Mouse (Mus musculus): ENCODE data around the gene Ankrd28.

The Ankrd28 gene

GRCm38 (mm10) chr14:31793979-31794775 is 36.3 kb downstream of the Ankrd28 start:
- peak; percentile 34 for DNase-seq (ENCODE audit: low read depth, low spot score)

DNA sequence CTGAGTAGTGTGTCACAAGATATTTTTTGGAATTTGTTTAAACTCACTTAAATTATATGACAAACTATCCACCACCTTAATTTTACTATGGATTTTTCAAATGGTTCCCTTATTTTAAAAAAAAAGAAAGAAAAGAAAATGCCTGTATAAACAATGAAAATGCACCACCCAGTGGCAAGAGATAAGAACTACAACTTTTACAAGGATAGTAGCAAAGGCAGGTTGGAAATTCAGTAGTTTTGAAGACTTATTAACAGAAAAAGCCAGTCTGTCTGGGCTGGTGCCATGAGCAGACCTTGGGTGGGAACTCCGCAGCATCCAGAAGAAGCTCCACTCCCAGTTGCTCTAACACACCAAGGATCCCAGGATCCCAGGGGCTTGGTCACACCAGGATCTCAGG is 39.7 kb downstream of the Ankrd28 start:
- DNase-seq (ENCODE audit: low read depth, low spot score): peak; percentile 43

- no peak for DNase-seq (ENCODE audit: low read depth, low spot score)
Measured at GRCm38 (mm10) chr14:31786906-31787305, 43.5 kb downstream of the Ankrd28 start.

- DNase-seq (ENCODE audit: low read depth, low spot score): no peak
Measured at GRCm38 (mm10) chr14:31785681-31786080, 44.8 kb downstream of the Ankrd28 start.

DNA sequence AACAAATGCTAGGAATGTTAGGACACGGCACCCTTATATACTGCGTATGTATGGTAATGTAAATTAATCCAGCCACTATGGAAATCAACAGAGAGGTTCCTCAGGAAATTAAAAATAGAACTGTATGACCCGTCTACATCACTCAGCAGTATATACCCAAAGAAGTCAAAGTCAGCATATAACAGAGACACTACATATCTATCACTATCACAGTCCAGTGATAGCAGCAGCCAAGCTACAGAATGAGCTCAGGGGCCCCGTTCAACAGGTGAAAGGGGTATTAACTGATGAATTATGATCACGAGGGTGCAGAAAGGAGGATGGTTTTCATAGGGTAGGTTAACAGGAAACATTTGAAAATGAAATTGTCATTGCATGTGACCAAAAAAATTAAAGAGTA is 45.5 kb downstream of the Ankrd28 start:
- DNase-seq (ENCODE audit: low read depth, low spot score): no peak

- peak; percentile 58 for DNase-seq (ENCODE audit: low read depth, low spot score)
Measured at GRCm38 (mm10) chr14:31781309-31782049, 49.0 kb downstream of the Ankrd28 start.

GRCm38 (mm10) chr14:31780412-31781233 is 49.8 kb downstream of the Ankrd28 start:
- DNase-seq (ENCODE audit: low read depth, low spot score): peak; percentile 7

DNA sequence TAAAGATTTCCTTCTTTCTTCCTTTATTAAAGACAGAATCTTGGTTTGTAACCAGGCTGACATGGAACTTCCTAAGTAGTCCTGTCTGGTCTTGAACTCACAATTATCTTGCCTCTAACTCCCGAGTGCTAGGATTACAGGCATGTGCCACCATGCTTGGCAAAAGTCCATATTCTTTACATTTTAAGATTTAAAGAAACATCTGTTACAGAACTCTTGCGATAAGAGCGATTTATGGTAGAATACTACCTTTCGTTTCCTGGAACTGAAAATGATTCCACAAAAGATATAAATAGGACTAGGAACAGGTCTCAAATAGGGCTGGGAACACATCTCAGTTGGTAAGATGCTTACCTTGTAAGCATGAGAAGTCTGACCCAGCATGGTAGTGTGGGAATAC is 56.9 kb downstream of the Ankrd28 start:
- DNase-seq (ENCODE audit: low read depth, low spot score): no peak

DNA sequence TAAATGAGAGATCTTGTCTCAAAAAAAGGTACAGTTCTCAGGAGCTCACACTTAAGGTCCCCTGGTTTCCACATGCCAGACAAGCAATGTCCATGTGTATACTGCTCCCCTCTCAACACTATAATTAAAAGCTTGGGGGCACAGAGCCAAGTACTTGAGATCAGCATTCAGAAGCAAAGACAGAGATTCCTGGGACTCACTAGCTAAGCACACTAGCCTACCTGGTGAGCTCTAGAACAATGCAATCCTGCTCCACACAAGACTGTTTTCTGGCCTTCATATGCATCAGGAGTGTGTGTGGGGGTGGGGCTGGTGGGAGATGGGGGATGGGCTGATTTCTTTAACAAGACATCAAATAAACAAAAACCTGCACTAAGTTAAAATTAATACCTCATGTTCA is 58.2 kb downstream of the Ankrd28 start:
- no peak for DNase-seq (ENCODE audit: low read depth, low spot score)

- DNase-seq (ENCODE audit: low read depth, low spot score): no peak
Measured at GRCm38 (mm10) chr14:31768531-31768930, 61.9 kb downstream of the Ankrd28 start.

GRCm38 (mm10) chr14:31764083-31764482 is 66.4 kb downstream of the Ankrd28 start:
- DNase-seq (ENCODE audit: low read depth, low spot score): no peak

DNA sequence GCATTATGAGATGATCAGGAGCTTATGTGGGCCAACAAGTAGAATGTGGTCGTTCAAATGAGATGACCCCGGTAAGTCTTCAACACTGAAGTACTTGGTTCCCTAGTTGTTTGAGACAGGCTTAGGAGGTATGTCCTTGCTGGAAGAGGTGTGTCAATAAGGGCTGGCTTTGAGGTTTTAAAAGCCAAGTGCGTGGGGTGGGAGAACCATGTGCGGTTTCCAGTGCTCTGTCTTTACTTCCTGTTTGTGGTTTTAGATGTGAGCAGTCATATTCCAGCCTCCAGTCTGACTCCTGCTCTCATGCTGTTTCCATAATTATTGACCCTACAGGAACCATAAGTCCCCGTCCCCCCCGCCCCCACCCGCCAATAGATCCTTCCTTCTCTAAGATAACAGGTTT is 68.7 kb downstream of the Ankrd28 start:
- DNase-seq (ENCODE audit: low read depth, low spot score): peak; percentile 64

DNA sequence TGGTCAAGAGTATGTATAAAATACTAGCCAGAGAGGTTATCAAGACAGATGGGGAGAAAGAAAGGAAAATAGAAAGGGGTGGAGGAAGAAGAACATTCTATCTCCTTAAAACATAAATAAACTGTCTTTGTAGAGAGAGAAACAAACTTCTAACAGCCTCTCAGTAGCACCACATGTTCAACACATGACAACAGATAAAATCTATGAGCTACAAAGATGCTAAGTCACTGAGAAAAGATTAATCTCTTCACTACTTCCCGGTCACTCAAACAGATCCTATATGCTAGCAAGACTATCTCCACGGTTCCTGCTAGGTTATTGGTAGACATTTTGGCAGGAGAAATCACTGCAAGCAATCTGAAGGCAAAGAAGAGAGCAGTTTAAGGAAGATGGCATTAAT is 71.3 kb downstream of the Ankrd28 start:
- no peak for DNase-seq (ENCODE audit: low read depth, low spot score)

GRCm38 (mm10) chr14:31758410-31758809 is 72.0 kb downstream of the Ankrd28 start:
- DNase-seq (ENCODE audit: low read depth, low spot score): peak; percentile 23

GRCm38 (mm10) chr14:31748239-31748873 is 82.1 kb downstream of the Ankrd28 start:
- DNase-seq (ENCODE audit: low read depth, low spot score): peak; percentile 10

DNA sequence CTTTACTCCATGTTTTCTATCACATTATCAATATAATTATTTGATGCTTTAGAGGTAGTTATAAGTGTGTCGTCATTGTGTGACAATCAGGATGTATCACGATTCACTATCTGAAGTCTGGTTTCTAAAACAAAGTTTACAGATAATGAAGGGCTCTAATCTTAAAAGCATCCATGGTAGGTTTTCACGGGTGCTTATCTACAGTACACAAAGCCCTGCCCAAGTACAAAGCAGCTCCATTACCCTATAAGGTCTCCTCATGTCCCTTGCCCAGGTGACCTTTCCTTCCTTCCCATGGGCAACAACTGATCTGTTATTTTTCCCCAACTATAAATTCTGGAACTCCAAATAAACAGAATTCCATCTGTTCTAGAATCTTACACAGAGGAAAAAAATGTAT is 87.9 kb downstream of the Ankrd28 start:
- DNase-seq (ENCODE audit: low read depth, low spot score): no peak

DNA sequence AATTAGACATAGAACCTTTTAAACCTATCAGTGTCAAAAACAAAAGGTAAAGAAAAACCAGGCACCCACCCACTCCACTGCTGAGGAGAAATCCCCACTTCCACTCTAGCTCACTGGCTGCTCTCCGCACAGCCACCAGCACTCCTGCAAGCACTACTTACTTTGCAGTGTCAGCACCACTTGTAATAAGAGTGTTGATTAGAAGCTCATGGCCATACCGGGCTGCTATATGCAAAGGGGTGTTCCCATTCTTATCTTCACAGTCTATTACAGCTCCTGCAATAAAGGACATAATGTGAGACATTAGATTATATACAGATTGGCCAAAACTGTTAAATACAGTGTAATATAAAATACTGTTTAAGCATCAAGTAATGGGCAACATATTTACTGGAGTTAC is 95.6 kb downstream of the Ankrd28 start:
- DNase-seq (ENCODE audit: low read depth, low spot score): no peak

DNA sequence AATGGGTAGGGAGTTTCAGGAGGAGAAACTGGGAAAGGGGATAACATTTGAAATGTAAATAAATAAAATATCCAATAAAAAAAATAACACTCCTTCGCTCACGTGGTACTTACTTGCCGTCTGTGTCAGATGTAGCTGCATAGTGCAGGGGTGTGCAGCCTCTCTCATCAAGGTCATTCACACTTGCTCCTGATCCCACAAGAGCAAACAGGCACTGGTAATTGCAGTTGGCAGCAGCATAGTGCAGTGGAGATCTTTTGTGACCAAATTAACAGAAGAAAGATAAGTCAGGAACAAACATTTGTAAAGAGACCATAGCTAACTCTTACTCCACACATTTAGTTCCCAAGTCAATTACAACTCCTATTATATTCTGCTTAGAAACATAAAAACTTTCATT is 102.9 kb downstream of the Ankrd28 start:
- no peak for DNase-seq (ENCODE audit: low read depth, low spot score)

- DNase-seq (ENCODE audit: low read depth, low spot score): no peak
Measured at GRCm38 (mm10) chr14:31722746-31723145, 107.7 kb downstream of the Ankrd28 start.

GRCm38 (mm10) chr14:31721256-31721655 is 109.2 kb downstream of the Ankrd28 start:
- DNase-seq (ENCODE audit: low read depth, low spot score): no peak

- DNase-seq (ENCODE audit: low read depth, low spot score): no peak
Measured at GRCm38 (mm10) chr14:31718332-31718731, 112.1 kb downstream of the Ankrd28 start.

DNA sequence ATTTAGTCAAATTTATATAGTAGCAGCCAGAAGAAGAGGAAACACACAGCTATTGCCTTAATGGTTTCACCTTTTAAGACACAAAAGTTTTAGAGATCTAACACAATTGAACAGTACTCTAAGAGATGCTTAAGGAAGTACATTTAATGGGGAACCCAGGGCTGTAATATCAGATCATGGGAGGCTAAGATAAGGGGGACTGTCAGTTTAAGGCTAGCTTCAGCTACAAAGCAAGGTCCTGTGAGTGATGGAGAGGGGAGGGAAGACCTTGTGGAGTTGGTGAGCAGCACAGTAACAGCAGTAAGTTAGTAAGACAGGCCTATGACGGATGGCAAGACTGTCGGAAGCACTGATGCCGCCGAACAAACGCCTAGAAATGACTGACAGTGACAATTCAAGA is 113.1 kb downstream of the Ankrd28 start:
- no peak for DNase-seq (ENCODE audit: low read depth, low spot score)

Measured in CD4-positive helper T cell, adult 2 months (primary cell).